In the genomic region with DNA sequence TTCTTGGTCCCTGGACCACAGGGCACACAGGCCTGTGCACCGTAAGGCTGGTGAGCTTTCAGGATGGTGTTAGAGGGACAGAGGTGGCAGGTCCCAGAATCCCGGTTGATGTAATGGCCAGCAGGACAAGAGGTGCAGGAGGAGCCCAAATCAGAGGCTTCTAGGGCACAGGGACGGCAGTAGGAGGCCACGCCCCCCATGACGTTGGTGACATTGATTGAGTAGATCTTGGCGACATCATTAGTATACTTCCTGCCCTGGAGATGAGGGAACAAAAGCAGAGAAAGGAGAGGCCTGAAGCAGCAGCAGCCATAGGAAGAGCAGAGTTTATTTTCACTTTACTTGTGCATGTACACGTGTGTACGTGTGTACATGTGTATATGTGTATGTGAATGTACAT, we compare ENCODE assay signal across 13 mouse cellular contexts. TPM values are rescaled to one million over a fixed set of nuclear protein-coding genes. Genes with fewer than 3 reads are reported as not detected.
DNase-seq lines count a peak whose midpoint lies in the region; ATAC-seq and TF ChIP-seq lines count a peak whose summit lies in the region.
"Had no signal": no experiment of that assay in that cellular context is flagged by ENCODE, and none has a peak within 500 bp of the region (broad histone marks: within the 10 kb centered on the region; RNA-seq: fewer than 3 reads in every experiment).

No protein-coding gene starts in this region.

- H3K4me2 ChIP-seq in midbrain, embryonic 14.5 days (ENCODE audit: low read length): no peak overlapping the region
- H3K4me2 ChIP-seq: midbrain, embryonic 11.5 days had no signal

- no peaks in the 10 kb centered on the region for H3K36me3 ChIP-seq in midbrain, embryonic 14.5 days (ENCODE audit: control insufficient read depth, insufficient read depth, low read length)

- ATAC-seq in CD4-positive, CD25-positive, alpha-beta regulatory T cell, adult 4 months: no peak
- peak; percentile 61; the same call in 1 of the 2 replicates for ATAC-seq in granulocyte monocyte progenitor cell, adult 5-6 weeks (replicated peaks; ENCODE audit: poor library complexity, severe bottlenecking)
- ATAC-seq in midbrain, embryonic 14.5 days (ENCODE audit: low FRiP score, low TSS enrichment): no peak

- no peaks in the 10 kb centered on the region for H3K9me3 ChIP-seq in midbrain, embryonic 14.5 days (ENCODE audit: control insufficient read depth, low read length)

- H3K27me3 ChIP-seq in midbrain, embryonic 14.5 days (ENCODE audit: control insufficient read depth, insufficient read depth, low read length): no peaks in the 10 kb centered on the region

- intact Hi-C loops in gastrocnemius, adult 2 months (cut with DNase I): loop anchor here (2.0 kb wide), 1 partner anchor 95 kb away; the partner anchor contains the start of gene Tmem167b

- 79% methylated on average over 8 of the region's 8 CpGs for WGBS in midbrain, embryonic 14.5 days

- H3K27ac ChIP-seq in midbrain, embryonic 14.5 days (replicated peaks; ENCODE audit: low read depth, low read length): no peak overlapping the region
- H3K27ac ChIP-seq in gastrocnemius, adult 2 months: no peak overlapping the region
- H3K27ac ChIP-seq: heart, adult 2 months; layer of hippocampus, adult 2 months had no signal

- H3K4me1 ChIP-seq in midbrain, embryonic 14.5 days (ENCODE audit: control insufficient read depth, insufficient read depth, low read length): no peaks in the 10 kb centered on the region

- DNase-seq in CD4-positive, CD25-positive, alpha-beta regulatory T cell, adult 2 months (ENCODE audit: low read depth, low spot score): peak; percentile 18
- peak; percentile 11 to 24 for DNase-seq in lung, adult 18-20 months
- no peak for DNase-seq in lung, postnatal 25 days (ENCODE audit: low spot score)
- DNase-seq in mesoderm, embryonic 11.5 days (ENCODE audit: low read depth, low spot score): peak; percentile 33
- DNase-seq in midbrain, embryonic 14.5 days: no peak
- DNase-seq in gastrocnemius, adult 2 months: no peak
- DNase-seq: cerebellum, postnatal 10 days; heart, adult 2 months; right cerebral cortex, postnatal 25 days had no signal

- no peak overlapping the region for H3K4me3 ChIP-seq in midbrain, embryonic 14.5 days (replicated peaks; ENCODE audit: low read depth, low read length)
- H3K4me3 ChIP-seq in gastrocnemius, adult 2 months: no peak overlapping the region
- H3K4me3 ChIP-seq: heart, adult 2 months; layer of hippocampus, adult 2 months had no signal

- no peak overlapping the region for H3K9ac ChIP-seq in midbrain, embryonic 14.5 days (replicated peaks; ENCODE audit: low read length)

- no peak for TF ChIP-seq CTCF in gastrocnemius, adult 2 months (IDR thresholded peaks at IDR 0.05)

RNA-seq across cellular contexts. Expression of gene Sars, which starts 22.8 kb away (rescaled TPM):
- polyA plus RNA-seq in CD4-positive, CD25-positive, alpha-beta regulatory T cell, adult 4 months (2017; shearing (Covaris generic)): 100 to 1,000 TPM; 164 to 188 TPM
- total RNA-seq in granulocyte monocyte progenitor cell, adult 5-6 weeks (2014; fragmentation: Nextera tagmentation): 30.9 and 36.2 TPM in 2 replicates
- 196 and 259 TPM in 2 replicates for total RNA-seq in granulocyte monocyte progenitor cell, adult 5-6 weeks (2017)
- polyA plus RNA-seq in midbrain, embryonic 14.5 days (2014; fragmentation: Nextera tagmentation; extraction: Ambion mirVana): 205 and 217 TPM in 2 replicates
- total RNA-seq in gastrocnemius, adult 2 months (2021): 100 to 1,000 TPM; 116 to 135 TPM

RNA-seq across cellular contexts. Expression of gene Celsr2, which starts 52.4 kb away (rescaled TPM):
- 1 to 10 TPM in 1 of 2 experiments, under 1 TPM in 1; 0.61 to 2.1 TPM for polyA plus RNA-seq in CD4-positive, CD25-positive, alpha-beta regulatory T cell, adult 4 months (2017; shearing (Covaris generic))
- total RNA-seq in granulocyte monocyte progenitor cell, adult 5-6 weeks (2014; fragmentation: Nextera tagmentation): 0.58 and 2.5 TPM in 2 replicates
- 0.04 and 0.15 TPM in 2 replicates for total RNA-seq in granulocyte monocyte progenitor cell, adult 5-6 weeks (2017)
- 49.5 and 59.4 TPM in 2 replicates for polyA plus RNA-seq in midbrain, embryonic 14.5 days (2014; fragmentation: Nextera tagmentation; extraction: Ambion mirVana)
- 1 to 10 TPM; 6.4 to 8.8 TPM for total RNA-seq in gastrocnemius, adult 2 months (2021)

Comparison
In these comparisons a context has a peak if more than half of its experiments do, and no peak if none do; other contexts are left out.
1. DNase-seq: peak in CD4-positive, CD25-positive, alpha-beta regulatory T cell, adult 2 months (single experiment), lung, adult 18-20 months (2 of 2) and mesoderm, embryonic 11.5 days (single experiment); none in lung, postnatal 25 days (single experiment), midbrain, embryonic 14.5 days (single experiment) and gastrocnemius, adult 2 months (single experiment).